Mouse (Mus musculus) sigmoid colon, adult 10 weeks (tissue): ENCODE measurements around the gene Fem1b. TPM values are rescaled to one million over a fixed set of nuclear protein-coding genes. Genes with fewer than 3 reads are reported as not detected.

ENCODE experiments used
- polyA plus RNA-seq: library from polyadenylated mRNA; stranded (reverse); fragments of 350-450 nt; fragmentation: Illumina TruSeq; extraction: RNeasy Lipid Tissue Mini Kit (QIAGEN cat#74804); gene quantifications from one replicate; pipeline ENCODE4 v1.2.3, GENCODE M21; 2014; ENCODE audit warnings: low read depth, low replicate concordance

The Fem1b gene
- 32.9 TPM for polyA plus RNA-seq

GRCm38 (mm10) chr9:62811516-62812121 lies at the start of gene Fem1b:
Fem1b (minus strand) TSS chr9:62811934.

GRCm38 (mm10) chr9:62857719-62858261 lies 46.1 kb upstream of the Fem1b start, which contains the start of gene Calml4:
Calml4 (plus strand) TSS chr9:62858080.

GRCm38 (mm10) chr9:62838506-62839171 lies 26.9 kb upstream of the Fem1b start, which contains the start of gene Cln6:
Cln6 (plus strand) TSS chr9:62838785.

Other genes starting within 250 kb of the Fem1b start
- 0.19 TPM for gene Itga11, start 134.1 kb downstream of the Fem1b start, polyA plus RNA-seq
- gene Cln6, start 26.9 kb upstream of the Fem1b start, polyA plus RNA-seq, result 14.1 TPM
- 306 TPM for gene Calml4, start 46.1 kb upstream of the Fem1b start, polyA plus RNA-seq
- gene Pias1, start 176.0 kb upstream of the Fem1b start, polyA plus RNA-seq, result 35.0 TPM